Mouse (Mus musculus): ENCODE data around the gene Rps16. TPM values are rescaled to one million over a fixed set of nuclear protein-coding genes. Genes with fewer than 3 reads are reported as not detected.

The Rps16 gene
- polyA plus RNA-seq, 1 experiment from 2014 or later: 713 TPM

GRCm38 (mm10) chr7:28398696-28399340 is 48.4 kb downstream of the Rps16 start:
- in situ Hi-C loops (cut with MboI; ENCODE audit: low pct_unique_long_range_greater_than_20kb): no loop called here
- TF ChIP-seq CTCF (IDR thresholded peaks at IDR 0.05): no peak
- ChIA-PET POLR2A (no interaction called here), CTCF (no interaction called here)
- DNase-seq (ENCODE audit: low read depth, low spot score) (no peak), ATAC-seq (no peak)
- H3K27me3 ChIP-seq: no peaks in the 10 kb centered on the region

- ChIA-PET CTCF (no interaction called here), POLR2A (no interaction called here)
- no peaks in the 10 kb centered on the region for H3K27me3 ChIP-seq
- in situ Hi-C loops (cut with MboI; ENCODE audit: low pct_unique_long_range_greater_than_20kb): no loop called here
- DNase-seq (ENCODE audit: low read depth, low spot score) (no peak), ATAC-seq (no peak)
- TF ChIP-seq CTCF (IDR thresholded peaks at IDR 0.05): no peak
Observed at GRCm38 (mm10) chr7:28401030-28401429, 50.6 kb downstream of the Rps16 start.

DNA sequence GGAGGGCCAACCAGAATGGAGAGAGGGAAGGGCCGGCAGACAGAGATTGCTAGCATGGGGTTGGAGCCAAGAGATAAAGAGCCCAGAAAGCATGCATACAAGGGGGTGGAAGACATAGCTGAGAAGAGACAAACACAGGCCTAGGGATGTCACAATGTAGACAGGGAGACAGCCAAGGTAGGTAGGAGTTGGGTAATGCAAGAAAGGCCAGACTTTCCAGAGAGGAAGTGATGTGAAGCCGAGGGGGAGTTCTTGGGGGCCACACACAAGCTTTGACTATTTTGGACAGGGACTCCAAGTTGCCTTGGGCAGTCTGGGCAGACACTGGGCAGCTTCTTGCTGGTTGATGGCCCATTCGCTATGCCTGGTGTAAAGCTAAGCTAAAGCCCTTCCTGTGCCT is 51.5 kb downstream of the Rps16 start:
- in situ Hi-C loops (cut with MboI; ENCODE audit: low pct_unique_long_range_greater_than_20kb): no loop called here
- H3K27me3 ChIP-seq: no peaks in the 10 kb centered on the region

More for the DNA sequence above, 51.5 kb downstream of the Rps16 start:
- ChIA-PET CTCF (no interaction called here), POLR2A (no interaction called here)
- DNase-seq (ENCODE audit: low read depth, low spot score) (no peak), ATAC-seq (no peak)
- no peak for TF ChIP-seq CTCF (IDR thresholded peaks at IDR 0.05)

Other genes with a start within 250 kb of the Rps16 start
- gene 9530053A07Rik, start 221.2 kb upstream of the Rps16 start, polyA plus RNA-seq (2021): 0.77 TPM
- gene Fbl, start 180.9 kb upstream of the Rps16 start, polyA plus RNA-seq (2021): 134 TPM
- 26.5 TPM for gene Dyrk1b, start 171.2 kb upstream of the Rps16 start, polyA plus RNA-seq (2021)
- gene Eid2, start 82.8 kb upstream of the Rps16 start, polyA plus RNA-seq (2021): 25.4 TPM
- 11.7 TPM for gene Eid2b, start 72.9 kb upstream of the Rps16 start, polyA plus RNA-seq (2021)
- not detected for gene Selenov, start 59.5 kb upstream of the Rps16 start, polyA plus RNA-seq (2021)
- gene Dll3, start 48.4 kb upstream of the Rps16 start, polyA plus RNA-seq (2021): 0.35 TPM
- 61.7 TPM for gene Timm50, start 38.6 kb upstream of the Rps16 start, polyA plus RNA-seq (2021)
- gene Supt5, start 11.9 kb upstream of the Rps16 start, polyA plus RNA-seq (2021): 127 TPM
- 45.3 TPM for gene Plekhg2, start 21.9 kb downstream of the Rps16 start, polyA plus RNA-seq (2021)
- 90.4 TPM for gene Zfp36, start 29.6 kb downstream of the Rps16 start, polyA plus RNA-seq (2021)
- gene Med29, start 42.1 kb downstream of the Rps16 start, polyA plus RNA-seq (2021): 32.4 TPM
- 104 TPM for gene Paf1, start 42.3 kb downstream of the Rps16 start, polyA plus RNA-seq (2021)
- gene Gmfg, start 86.8 kb downstream of the Rps16 start, polyA plus RNA-seq (2021): 0.58 TPM
- 2.6 TPM for gene Lrfn1, start 101.3 kb downstream of the Rps16 start, polyA plus RNA-seq (2021)
- not detected for gene Ifnl2, start 159.8 kb downstream of the Rps16 start, polyA plus RNA-seq (2021)
- not detected for gene Ifnl3, start 172.2 kb downstream of the Rps16 start, polyA plus RNA-seq (2021)
- gene Sycn, start 190.2 kb downstream of the Rps16 start, polyA plus RNA-seq (2021): not detected
- not detected for gene Nccrp1, start 196.6 kb downstream of the Rps16 start, polyA plus RNA-seq (2021)
- gene Samd4b, start 247.5 kb downstream of the Rps16 start, polyA plus RNA-seq (2021): 79.6 TPM
- gene Pak4, start 247.5 kb downstream of the Rps16 start, polyA plus RNA-seq (2021): 49.3 TPM